Mouse (Mus musculus) cerebellum, adult 2 months (tissue): Measurements from ENCODE around the gene Hist1h3g. TPM values are rescaled to one million over a fixed set of nuclear protein-coding genes. Genes with fewer than 3 reads are reported as not detected.
"Not testable (repeated sequence)": the region's sequence is repeated elsewhere in the genome, so short reads cannot be mapped to it uniquely, and the experiment has no call there.

ENCODE experiments used
- DNase-seq, 2 experiments: peaks; one replicate each; pipeline ENCODE4 v3.0.0; 2021
- H3K27ac ChIP-seq: fragments of 200-500 bp; 2 replicates; pipeline ENCODE4 v1.5.1; 2012; ENCODE audit warnings: low read length, control low read depth, inconsistent platforms; ENCODE audit not compliant: insufficient read depth
- H3K27me3 ChIP-seq: fragments of 200-500 bp; 2 replicates; pipeline ENCODE4 v1.6.1; 2012; ENCODE audit warnings: inconsistent platforms, mild to moderate bottlenecking, low read length, moderate library complexity; ENCODE audit not compliant: control insufficient read depth, insufficient read depth
- H3K4me1 ChIP-seq: fragments of 200-500 bp; 2 replicates; pipeline ENCODE4 v1.6.1; 2011; ENCODE audit warnings: low read length; ENCODE audit not compliant: control insufficient read depth, insufficient read depth
- H3K4me3 ChIP-seq: fragments of 200-500 bp; replicated peaks from 2 replicates; pipeline ENCODE3; 2011; ENCODE audit warnings: mild to moderate bottlenecking, low read depth, low read length, control low read depth; ENCODE audit not compliant: insufficient read depth
- CTCF ChIP-seq: fragments of 200-500 bp; IDR thresholded peaks from 2 replicates; pipeline ENCODE4 v1.5.1; 2011; ENCODE audit warnings: low read depth, mild to moderate bottlenecking, control low read depth, low read length, moderate library complexity, borderline replicate concordance; ENCODE audit not compliant: insufficient read depth
- POLR2A ChIP-seq: fragments of 200-500 bp; IDR thresholded peaks from 2 replicates; pipeline ENCODE4 v1.6.1; 2011; ENCODE audit warnings: low read length, control low read depth, borderline replicate concordance; ENCODE audit not compliant: insufficient read depth
- WGBS: fragments of 180-500 bp; shearing (Covaris S2); methylation state at CpG from one replicate; pipeline ENCODE4 v1.1.7; 2018; 5-methylcytosine and 5-hydroxymethylcytosine counted together
- polyA plus RNA-seq: library from polyadenylated mRNA; depleted of rRNA; stranded (reverse); fragments of >200 nt; gene quantifications from 2 replicates; pipeline ENCODE4 v1.2.3, GENCODE M21; 2012

Gene Hist1h3g
- polyA plus RNA-seq, 1 experiment = not detected

DNA sequence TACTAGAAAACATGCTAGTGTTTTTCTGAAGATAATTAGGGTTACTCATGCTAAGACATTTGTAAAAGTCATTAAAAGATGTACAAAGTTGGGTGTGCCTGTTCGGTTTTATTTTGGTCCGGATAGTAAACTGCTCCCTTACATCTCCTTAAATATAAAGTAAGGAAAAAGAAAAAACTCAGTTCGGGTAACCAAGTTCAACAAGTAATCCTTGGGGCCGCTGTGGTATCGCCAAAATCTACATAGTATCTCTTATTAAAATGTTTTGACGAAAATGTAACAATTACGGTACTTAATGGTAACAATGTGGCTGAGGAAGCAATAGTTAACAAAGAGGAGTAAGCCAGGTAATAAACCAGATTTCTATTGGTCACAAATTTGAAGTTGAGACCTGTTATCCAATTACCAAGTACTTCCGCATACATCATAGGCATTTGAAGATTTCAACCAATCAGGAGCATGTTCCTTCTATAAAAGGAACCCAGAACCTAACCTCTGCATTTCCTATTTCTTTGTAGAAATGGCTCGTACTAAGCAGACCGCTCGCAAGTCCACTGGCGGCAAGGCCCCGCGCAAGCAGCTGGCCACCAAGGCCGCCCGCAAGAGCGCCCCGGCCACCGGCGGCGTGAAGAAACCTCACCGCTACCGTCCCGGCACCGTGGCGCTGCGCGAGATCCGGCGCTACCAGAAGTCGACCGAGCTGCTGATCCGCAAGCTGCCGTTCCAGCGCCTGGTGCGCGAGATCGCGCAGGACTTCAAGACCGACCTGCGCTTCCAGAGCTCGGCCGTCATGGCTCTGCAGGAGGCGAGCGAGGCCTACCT lies 9.0 kb downstream of the Hist1h3g start, which contains the start of gene Hist1h3f:
Gene Hist1h3f (plus strand): TSS at position 88 of the 822 bp plus-strand sequence.
- no peaks in the 10 kb centered on the region for H3K4me1 ChIP-seq
- DNase-seq = peak; percentile 82 to 92
- no peaks in the 10 kb centered on the region for H3K27me3 ChIP-seq
- TF ChIP-seq POLR2A (peak; percentile 84; the same call in 1 of the 2 replicates), CTCF (no peak)
- peak within 1 kb of the TSS; percentile 86; the same call in 1 of the 2 replicates for H3K27ac ChIP-seq
- peak within 1 kb of the TSS; percentile 64 for H3K4me3 ChIP-seq
- WGBS = under 1% methylated on average over 29 of the region's 45 CpGs

DNA sequence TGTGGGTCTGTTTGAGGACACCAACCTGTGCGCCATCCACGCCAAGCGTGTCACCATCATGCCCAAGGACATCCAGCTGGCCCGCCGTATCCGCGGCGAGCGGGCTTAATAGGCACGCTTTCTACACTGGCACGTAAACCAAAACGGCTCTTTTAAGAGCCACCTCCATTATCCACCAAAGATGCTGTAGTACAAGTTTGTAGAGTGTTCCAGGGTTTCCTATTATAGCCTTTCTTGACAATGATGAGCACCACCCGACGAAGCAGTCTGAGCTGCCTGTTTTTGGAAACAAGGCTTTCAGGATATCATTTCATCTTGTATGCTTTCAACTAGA lies 9.5 kb downstream of the Hist1h3g start:
- 1% methylated on average over 13 of the region's 14 CpGs for WGBS
- H3K27ac ChIP-seq, H3K4me1 ChIP-seq, H3K27me3 ChIP-seq: not testable (repeated sequence)
- peak overlapping the region; percentile 15 for H3K4me3 ChIP-seq
- peak in 1 of 2 experiments; percentile 49 for DNase-seq

DNA sequence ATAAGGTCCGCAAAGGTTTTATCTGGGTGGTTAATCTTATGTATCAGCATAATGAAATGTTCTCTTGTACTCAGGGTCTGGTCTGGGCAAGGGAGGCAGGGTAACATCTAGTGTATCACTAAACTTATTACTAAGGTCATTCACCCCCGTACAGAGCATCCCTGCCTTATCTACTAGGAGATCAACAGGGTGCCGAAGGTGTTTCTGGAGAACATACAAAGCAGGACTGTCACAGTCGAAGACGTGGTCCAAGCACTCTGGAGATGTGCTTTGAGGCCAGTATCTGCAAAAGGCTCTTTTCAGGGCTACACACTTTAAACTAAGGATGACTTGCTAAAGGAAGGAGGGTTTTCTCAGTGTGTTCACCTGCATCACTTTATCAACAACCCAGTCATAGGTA lies 11.5 kb downstream of the Hist1h3g start:
- TF ChIP-seq POLR2A (no peak), CTCF (no peak)
- Histone ChIP-seq H3K4me3 (no peak overlapping the region), H3K27ac (no peak overlapping the region), H3K27me3 (no peaks in the 10 kb centered on the region), H3K4me1 (no peaks in the 10 kb centered on the region)
- 80% methylated on average over 5 of the region's 5 CpGs for WGBS
- DNase-seq = no peak

DNA sequence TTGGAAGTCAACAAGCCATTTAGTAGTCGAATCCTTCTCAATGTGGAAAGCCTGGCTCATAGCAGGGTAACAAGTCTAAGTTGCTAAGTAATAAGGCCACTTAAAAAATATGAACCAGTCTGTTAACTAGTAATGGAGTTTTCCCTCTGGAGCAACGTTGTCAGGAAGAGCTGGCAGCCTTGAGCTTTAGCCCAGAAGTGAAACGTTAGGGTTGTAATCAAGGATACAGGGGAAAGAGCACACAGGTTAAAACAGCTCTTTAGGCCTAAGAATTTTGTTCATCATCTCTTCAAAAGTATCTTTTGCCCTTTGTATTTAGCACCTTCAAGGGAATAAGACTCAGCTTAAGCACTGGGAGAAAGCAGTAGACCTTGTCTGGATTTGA lies 15.5 kb downstream of the Hist1h3g start:
- Histone ChIP-seq H3K27ac (no peak overlapping the region), H3K4me1 (no peaks in the 10 kb centered on the region; the same call in 1 of the 2 replicates), H3K4me3 (no peak overlapping the region), H3K27me3 (no peaks in the 10 kb centered on the region)
- TF ChIP-seq CTCF (no peak), POLR2A (no peak)
- no peak for DNase-seq
- 15% methylated on average over 3 of the region's 3 CpGs for WGBS

DNA sequence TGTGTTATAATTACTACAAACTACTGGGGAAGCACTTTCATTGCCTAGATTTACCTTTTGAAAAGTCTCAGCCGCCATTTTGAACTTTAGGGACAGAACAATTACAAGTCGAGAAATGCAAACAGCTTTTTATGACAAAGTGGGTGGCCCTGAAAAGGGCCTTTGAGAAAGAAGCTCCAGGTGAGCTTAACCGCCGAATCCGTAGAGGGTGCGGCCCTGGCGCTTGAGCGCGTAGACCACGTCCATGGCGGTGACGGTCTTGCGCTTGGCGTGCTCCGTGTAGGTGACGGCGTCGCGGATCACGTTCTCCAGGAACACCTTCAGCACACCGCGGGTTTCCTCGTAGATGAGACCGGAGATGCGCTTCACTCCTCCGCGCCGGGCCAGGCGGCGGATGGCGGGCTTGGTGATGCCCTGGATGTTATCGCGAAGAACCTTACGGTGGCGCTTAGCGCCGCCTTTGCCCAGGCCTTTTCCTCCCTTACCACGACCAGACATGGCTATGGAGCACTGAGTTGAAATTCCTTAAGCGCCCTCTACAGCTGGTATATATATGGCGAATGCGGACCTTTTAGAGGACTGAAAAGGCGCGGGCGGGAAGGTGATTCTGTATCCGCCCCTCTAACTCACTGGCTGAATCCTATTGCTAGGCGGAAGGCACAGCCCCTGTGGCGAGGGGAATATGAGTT lies 16.1 kb downstream of the Hist1h3g start, which contains the start of gene Hist1h4f:
Gene Hist1h4f (minus strand): TSS at position 503 of the 689 bp plus-strand sequence.
- H3K4me1 ChIP-seq, H3K27me3 ChIP-seq: not testable (repeated sequence)
- peak; percentile 91; the same call in 1 of the 2 replicates for TF ChIP-seq POLR2A
- peak; percentile 12; the same call in 1 of the 2 replicates for TF ChIP-seq CTCF
- H3K4me3 ChIP-seq = peak within 1 kb of the TSS; percentile 42
- peak; percentile 88 to 92 for DNase-seq
- H3K27ac ChIP-seq = 0 out of 2 replicates have a peak within 1 kb of the TSS, but pooled peaks have one; percentile 3
- under 1% methylated on average over 47 of the region's 47 CpGs for WGBS

- TF ChIP-seq POLR2A (no peak), CTCF (no peak)
- H3K27me3 ChIP-seq = no peaks in the 10 kb centered on the region
- WGBS = 43% methylated on average over 8 of the region's 8 CpGs
- DNase-seq = no peak
- H3K27ac ChIP-seq = no peak overlapping the region
- H3K4me1 ChIP-seq = peaks cover 2% of the 10 kb centered on the region; the same call in 1 of the 2 replicates
- peak overlapping the region; percentile 42 for H3K4me3 ChIP-seq
Observed at GRCm38 (mm10) chr13:23551931-23552914, 17.0 kb downstream of the Hist1h3g start.

- TF ChIP-seq POLR2A (no peak), CTCF (no peak)
- H3K4me1 ChIP-seq = peaks cover 2% of the 10 kb centered on the region; the same call in 1 of the 2 replicates
- H3K4me3 ChIP-seq = no peak within 1 kb of the TSS
- no peak within 1 kb of the TSS for H3K27ac ChIP-seq
- no peaks in the 10 kb centered on the region for H3K27me3 ChIP-seq
- DNase-seq = no peak
Observed at GRCm38 (mm10) chr13:23552962-23553361, 17.7 kb downstream of the Hist1h3g start, which contains the start of gene Hist1h1d. Gene Hist1h1d, plus strand, starts transcription at chr13:23553262.
